15 mouse cellular contexts compared by ENCODE assay signal in genomic region chr12:99303581-99303980, GRCm38 (mm10).
A peak's percentile ranks its signal among the peaks of the same experiment; 100 is the strongest.
DNase-seq lines count a peak whose midpoint lies in the region; ATAC-seq and TF ChIP-seq lines count a peak whose summit lies in the region.
"Had no signal": no experiment of that assay in that cellular context is flagged by ENCODE, and none has a peak within 500 bp of the region (broad histone marks: within the 10 kb centered on the region; RNA-seq: fewer than 3 reads in every experiment).

No protein-coding gene starts in this region.

- no peak overlapping the region for H3K4me2 ChIP-seq in midbrain, embryonic 13.5 days (replicated peaks)
- no peak overlapping the region for H3K4me2 ChIP-seq in midbrain, postnatal 0 days (ENCODE audit: low read depth, low read length, poor library complexity, severe bottlenecking)
- no peak overlapping the region for H3K4me2 ChIP-seq in midbrain, embryonic 14.5 days (ENCODE audit: low read length)
- H3K4me2 ChIP-seq: liver, embryonic 11.5 days had no signal

- H3K27me3 ChIP-seq in heart, embryonic 10.5 days (ENCODE audit: insufficient read depth, poor library complexity, severe bottlenecking): no peaks in the 10 kb centered on the region
- H3K27me3 ChIP-seq in midbrain, embryonic 13.5 days: no peaks in the 10 kb centered on the region
- H3K27me3 ChIP-seq in midbrain, postnatal 0 days (ENCODE audit: insufficient read depth, low read length): no peaks in the 10 kb centered on the region
- no peaks in the 10 kb centered on the region for H3K27me3 ChIP-seq in midbrain, embryonic 14.5 days (ENCODE audit: control insufficient read depth, insufficient read depth, low read length)

- no peak overlapping the region for H3K4me3 ChIP-seq in heart, embryonic 10.5 days
- H3K4me3 ChIP-seq in midbrain, embryonic 13.5 days (replicated peaks): no peak overlapping the region
- no peak overlapping the region for H3K4me3 ChIP-seq in midbrain, postnatal 0 days (ENCODE audit: low read depth, low read length)
- H3K4me3 ChIP-seq in midbrain, embryonic 14.5 days (replicated peaks; ENCODE audit: low read depth, low read length): no peak overlapping the region
- H3K4me3 ChIP-seq: heart, adult 2 months; megakaryocyte, embryonic 14.5 days had no signal

- H3K27ac ChIP-seq in heart, embryonic 10.5 days: peak overlapping the region; percentile 36; the same call in 1 of the 2 replicates
- peak overlapping the region; percentile 32; the same call in 1 of the 2 replicates for H3K27ac ChIP-seq in midbrain, embryonic 13.5 days
- no peak overlapping the region for H3K27ac ChIP-seq in midbrain, postnatal 0 days (ENCODE audit: low read depth, low read length)
- peak overlapping the region; percentile 26; the same call in 1 of the 2 replicates for H3K27ac ChIP-seq in midbrain, embryonic 14.5 days (replicated peaks; ENCODE audit: low read depth, low read length)
- H3K27ac ChIP-seq: heart, adult 2 months had no signal

- peak; percentile 44 for DNase-seq in cerebellum, adult 11-12 months
- DNase-seq in cerebellum, adult 11 months: no peak
- no peak for DNase-seq in heart, embryonic 10.5 days (ENCODE audit: low spot score)
- DNase-seq in heart, postnatal 4 days: no peak
- no peak for DNase-seq in midbrain, postnatal 0 days (ENCODE audit: low spot score)
- no peak for DNase-seq in midbrain, embryonic 14.5 days
- DNase-seq: heart, adult 2 months; heart, postnatal 14 days; kidney, postnatal 10 days; thymus, postnatal 36 days had no signal

- H3K36me3 ChIP-seq in heart, embryonic 10.5 days: no peaks in the 10 kb centered on the region
- no peaks in the 10 kb centered on the region; the same call in 1 of the 2 replicates for H3K36me3 ChIP-seq in midbrain, embryonic 13.5 days
- H3K36me3 ChIP-seq in midbrain, postnatal 0 days (ENCODE audit: insufficient read depth, low read length): no peaks in the 10 kb centered on the region
- no peaks in the 10 kb centered on the region for H3K36me3 ChIP-seq in midbrain, embryonic 14.5 days (ENCODE audit: control insufficient read depth, insufficient read depth, low read length)

- H3K9ac ChIP-seq in midbrain, embryonic 13.5 days (replicated peaks): 0 out of 2 replicates have a peak overlapping the region, but pooled peaks have one; percentile 7
- H3K9ac ChIP-seq in midbrain, postnatal 0 days (replicated peaks; ENCODE audit: low read length, poor library complexity, severe bottlenecking): no peak overlapping the region
- H3K9ac ChIP-seq in midbrain, embryonic 14.5 days (replicated peaks; ENCODE audit: low read length): no peak overlapping the region

- peaks cover 56% of the 10 kb centered on the region for H3K4me1 ChIP-seq in heart, embryonic 10.5 days
- peaks cover 84% of the 10 kb centered on the region for H3K4me1 ChIP-seq in midbrain, embryonic 13.5 days (replicated peaks)
- H3K4me1 ChIP-seq in midbrain, postnatal 0 days (ENCODE audit: insufficient read depth, low read length): peaks cover 21% of the 10 kb centered on the region
- peaks cover 63% of the 10 kb centered on the region for H3K4me1 ChIP-seq in midbrain, embryonic 14.5 days (ENCODE audit: control insufficient read depth, insufficient read depth, low read length)

- 54% methylated on average over 6 of the region's 6 CpGs for WGBS in heart, embryonic 10.5 days
- 16% methylated on average over 6 of the region's 6 CpGs for WGBS in midbrain, embryonic 13.5 days
- WGBS in midbrain, postnatal 0 days: 37% methylated on average over 6 of the region's 6 CpGs
- WGBS in midbrain, embryonic 14.5 days: 14% methylated on average over 6 of the region's 6 CpGs

- no peak for TF ChIP-seq CTCF in midbrain, postnatal 0 days (IDR thresholded peaks at IDR 0.05)

- no peak for ATAC-seq in midbrain, embryonic 13.5 days
- no peak for ATAC-seq in midbrain, postnatal 0 days (ENCODE audit: low FRiP score)
- no peak for ATAC-seq in midbrain, embryonic 14.5 days (ENCODE audit: low FRiP score, low TSS enrichment)
- no peak for ATAC-seq in megakaryocyte, adult 5-6 weeks (ENCODE audit: poor library complexity, severe bottlenecking)
- ATAC-seq: intestine, embryonic 16.5 days had no signal

- no peaks in the 10 kb centered on the region for H3K9me3 ChIP-seq in heart, embryonic 10.5 days
- H3K9me3 ChIP-seq in midbrain, embryonic 13.5 days: no peaks in the 10 kb centered on the region
- H3K9me3 ChIP-seq in midbrain, postnatal 0 days (ENCODE audit: low read length): no peaks in the 10 kb centered on the region
- no peaks in the 10 kb centered on the region for H3K9me3 ChIP-seq in midbrain, embryonic 14.5 days (ENCODE audit: control insufficient read depth, low read length)
- H3K9me3 ChIP-seq: megakaryocyte, embryonic 14.5 days had no signal
